Comparison of ENCODE assay signal across 17 mouse cellular contexts in genomic region chr15:31973889-31974288, GRCm38 (mm10).
DNase-seq lines count a peak whose midpoint lies in the region; ATAC-seq lines count a peak whose summit lies in the region.
"Had no signal": no experiment of that assay in that cellular context is flagged by ENCODE, and none has a peak within 500 bp of the region (broad histone marks: within the 10 kb centered on the region; RNA-seq: fewer than 3 reads in every experiment).

No protein-coding gene starts in this region.

- no peak overlapping the region for H3K9ac ChIP-seq in kidney, embryonic 16.5 days (replicated peaks; ENCODE audit: low read length)
- H3K9ac ChIP-seq: forebrain, embryonic 13.5 days; heart, embryonic 15.5 days; limb, embryonic 15.5 days had no signal

- 92% methylated on average over 11 of the region's 11 CpGs for WGBS in kidney, embryonic 16.5 days

- no peak for ATAC-seq in kidney, embryonic 16.5 days (ENCODE audit: low FRiP score, low TSS enrichment)
- ATAC-seq: forebrain, embryonic 13.5 days; Patski had no signal

- no peaks in the 10 kb centered on the region for H3K9me3 ChIP-seq in kidney, embryonic 16.5 days (ENCODE audit: low read length)
- H3K9me3 ChIP-seq: forebrain, embryonic 13.5 days; heart, embryonic 15.5 days; limb, embryonic 15.5 days had no signal

- H3K4me3 ChIP-seq in kidney, embryonic 16.5 days (ENCODE audit: low read length) = no peak overlapping the region
- H3K4me3 ChIP-seq: forebrain, embryonic 13.5 days; gastrocnemius, adult 2 months; heart, embryonic 15.5 days; limb, embryonic 15.5 days had no signal

- H3K36me3 ChIP-seq in kidney, embryonic 16.5 days (ENCODE audit: insufficient read depth, low read length) = no peaks in the 10 kb centered on the region
- H3K36me3 ChIP-seq: heart, embryonic 15.5 days; limb, embryonic 15.5 days had no signal

- no peak overlapping the region for H3K4me2 ChIP-seq in kidney, embryonic 16.5 days (replicated peaks; ENCODE audit: low read depth, low read length)
- H3K4me2 ChIP-seq: forebrain, embryonic 13.5 days; heart, embryonic 15.5 days; limb, embryonic 15.5 days had no signal

- no peaks in the 10 kb centered on the region for H3K27me3 ChIP-seq in kidney, embryonic 16.5 days (ENCODE audit: insufficient read depth, low read length)
- H3K27me3 ChIP-seq: forebrain, embryonic 13.5 days; heart, embryonic 15.5 days; limb, embryonic 15.5 days had no signal

- peak; percentile 62 for DNase-seq in layer of hippocampus, adult 11-12 months (ENCODE audit: low spot score)
- DNase-seq in layer of hippocampus, postnatal 25 days (ENCODE audit: extremely low spot score in 1 of 2, low spot score in 1 of 2) = no peak
- DNase-seq in cerebellum, adult 11-12 months = peak; percentile 94
- DNase-seq in cerebellum, postnatal 25 days = peak; percentile 87 to 88
- DNase-seq in layer of hippocampus, postnatal 36 days = peak; percentile 59
- DNase-seq in gastrocnemius, postnatal 4 days (ENCODE audit: low spot score in 2 of 2) = no peak
- DNase-seq: gastrocnemius, adult 2 months; heart, adult 18-20 months; kidney, adult 2 months; kidney, postnatal 4 days; right cerebral cortex, postnatal 4 days; thymus, postnatal 36 days had no signal

- H3K27ac ChIP-seq in kidney, embryonic 16.5 days (ENCODE audit: low read length) = no peak overlapping the region
- H3K27ac ChIP-seq: forebrain, embryonic 13.5 days; gastrocnemius, adult 2 months; heart, embryonic 15.5 days; limb, embryonic 15.5 days had no signal

- H3K4me1 ChIP-seq in kidney, embryonic 16.5 days (ENCODE audit: insufficient read depth, low read length) = no peaks in the 10 kb centered on the region
- H3K4me1 ChIP-seq: forebrain, embryonic 13.5 days had no signal

Comparison
In these comparisons a context has a peak if more than half of its experiments do, and no peak if none do; other contexts are left out.
1. DNase-seq: peak in layer of hippocampus, adult 11-12 months (single experiment), cerebellum, adult 11-12 months (single experiment), cerebellum, postnatal 25 days (2 of 2) and layer of hippocampus, postnatal 36 days (2 of 2); none in layer of hippocampus, postnatal 25 days (0 of 2) and gastrocnemius, postnatal 4 days (0 of 2).